Mouse (Mus musculus) gastrocnemius, adult 18-20 months (tissue): ENCODE results near the gene Asb2. TPM values are rescaled to one million over a fixed set of nuclear protein-coding genes. Genes with fewer than 3 reads are reported as not detected.

ENCODE experiments used
- DNase-seq: peaks from one replicate; pipeline ENCODE4 v3.0.0; 2021; ENCODE audit warnings: low spot score
- total RNA-seq, 2 experiments: library from RNA; stranded (reverse); gene quantifications; 2 replicates each; pipeline ENCODE4 v1.2.3; 2021

Gene Asb2
- total RNA-seq, 2 experiments from 2014 or later: 852 to 871 TPM

DNA sequence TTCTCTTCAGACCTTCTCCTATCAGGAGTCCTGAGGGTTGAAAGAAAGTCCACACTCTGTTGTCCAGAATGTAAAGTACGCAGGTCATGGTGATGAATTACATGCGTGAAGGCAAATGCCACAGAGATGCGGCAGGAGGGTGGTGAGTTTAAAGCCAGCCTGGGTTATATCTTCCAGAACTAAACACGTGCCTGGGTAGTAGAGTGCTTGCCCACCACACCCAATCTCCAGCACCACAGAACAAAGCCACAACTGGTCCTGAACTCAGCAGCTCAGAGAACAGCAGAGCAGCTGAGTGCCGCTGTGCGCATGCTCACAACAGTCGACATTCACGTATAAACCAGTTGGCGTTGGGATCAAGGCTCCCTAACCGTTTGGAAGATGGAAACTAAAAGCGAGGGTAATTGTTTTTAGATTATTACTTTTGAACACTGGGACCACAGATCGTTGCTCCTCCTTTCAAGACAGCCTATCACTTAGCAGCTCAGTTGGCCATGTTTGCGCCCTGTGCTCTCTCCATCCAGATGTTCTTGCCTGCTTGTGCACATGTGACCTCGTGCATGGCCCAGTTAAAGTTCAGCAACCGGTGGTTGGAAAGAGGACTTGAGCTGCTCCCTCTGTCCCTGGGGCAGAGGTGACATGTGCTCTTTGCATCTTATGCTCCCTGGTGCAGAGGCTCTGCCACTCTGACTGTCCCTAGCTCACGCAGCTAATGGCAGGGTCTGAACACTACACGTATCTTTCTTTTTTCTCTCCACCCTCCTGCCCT, 5.9 kb upstream of the Asb2 start:
- peak; percentile 62 for DNase-seq

DNA sequence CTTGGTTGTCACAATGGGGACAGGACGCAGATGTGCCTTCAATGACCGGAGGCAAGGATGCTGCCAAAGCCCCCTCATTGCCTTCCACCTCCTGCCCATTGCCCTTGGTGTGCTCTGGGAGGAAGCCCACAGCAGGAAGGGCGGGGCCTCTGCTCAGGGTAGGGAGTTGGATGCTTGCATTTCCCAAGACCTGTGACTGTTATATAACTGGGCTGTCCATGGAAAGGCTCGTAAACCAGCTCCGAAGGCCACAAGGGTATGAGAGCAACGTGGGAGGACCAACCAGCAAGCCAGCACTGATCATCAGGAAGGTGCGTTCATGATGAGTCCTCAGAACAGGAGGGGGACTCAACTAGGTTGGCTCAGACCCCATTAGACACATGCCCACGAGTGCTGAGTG, 5.0 kb upstream of the Asb2 start:
- DNase-seq: peak; percentile 64

DNA sequence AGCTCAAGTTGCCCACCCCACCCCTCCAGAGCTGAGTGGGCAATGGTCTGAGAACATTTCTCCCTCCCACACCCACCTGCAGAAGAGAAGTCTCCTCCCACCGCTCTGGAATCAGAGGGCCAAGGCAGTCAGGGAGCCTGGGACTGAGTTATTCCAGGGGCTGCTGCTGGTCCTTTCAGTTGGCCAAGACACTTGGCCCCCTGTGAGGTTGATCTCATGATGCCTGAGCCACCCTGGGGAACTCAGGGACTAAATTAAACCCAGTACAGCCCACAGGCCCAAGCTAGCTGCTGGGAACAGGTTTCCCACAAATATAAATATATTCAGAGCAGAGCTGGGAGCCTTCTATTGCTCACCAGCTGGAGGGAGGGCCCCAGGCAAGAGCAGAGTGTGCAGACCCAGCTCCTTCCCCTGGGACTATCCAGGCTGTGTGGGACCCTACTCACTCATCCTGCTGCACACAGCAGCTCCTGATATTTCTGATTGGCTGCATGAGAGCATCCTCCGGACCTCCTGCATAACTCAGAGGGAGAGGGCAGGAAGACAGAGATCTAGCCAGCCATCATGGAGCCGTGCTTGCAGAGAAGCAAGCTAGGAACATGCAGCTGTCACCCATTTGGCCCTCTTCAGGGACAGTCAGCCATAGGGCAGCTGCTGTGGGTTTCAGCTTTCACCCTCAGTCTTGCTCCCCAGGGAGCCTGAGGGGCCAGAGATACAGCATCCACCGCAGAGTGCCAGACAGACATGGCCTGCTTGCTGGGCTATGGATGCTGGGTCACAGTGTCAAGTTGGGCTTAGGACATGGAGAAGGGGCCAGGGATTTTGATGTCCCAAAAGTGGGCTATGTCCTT, 3.4 kb upstream of the Asb2 start:
- peak; percentile 84 for DNase-seq

DNA sequence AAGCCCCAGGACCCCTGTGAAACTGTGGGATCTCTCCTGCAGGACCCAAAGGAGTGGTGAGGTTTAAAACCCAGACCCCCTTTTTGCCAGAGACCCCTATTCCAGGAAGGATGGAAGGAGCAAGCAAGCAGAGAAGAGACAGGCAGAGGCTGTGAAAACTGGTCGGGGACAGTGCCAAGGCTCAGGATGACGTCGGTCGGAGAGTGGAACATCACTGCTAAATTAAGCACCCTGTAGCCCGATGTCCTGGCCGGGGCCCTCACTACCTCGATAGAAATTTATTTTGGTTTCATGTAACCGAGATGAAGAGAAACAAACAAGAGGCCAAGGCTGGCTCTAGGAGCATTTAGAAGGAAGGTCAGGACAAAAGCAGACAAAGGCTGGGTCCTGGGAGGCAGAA, 2.4 kb upstream of the Asb2 start:
- peak; percentile 91 for DNase-seq

DNA sequence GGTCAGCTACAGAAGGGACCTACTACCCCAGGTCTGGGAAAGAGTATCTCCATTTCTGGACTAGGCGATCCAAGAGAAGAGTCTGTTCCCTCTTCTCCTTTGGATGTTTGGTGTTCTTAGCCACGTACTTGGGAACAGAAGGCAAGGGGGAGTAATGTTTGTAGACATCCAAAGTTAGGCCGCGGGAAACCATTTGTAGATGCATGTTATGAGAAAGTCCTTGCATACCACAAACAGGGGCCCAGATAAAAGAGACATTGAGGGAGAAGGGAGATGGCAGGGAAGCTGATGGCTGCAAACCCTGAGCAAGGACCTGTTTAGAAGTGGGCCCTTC, 581 bp upstream of the Asb2 start:
- DNase-seq: no peak

DNA sequence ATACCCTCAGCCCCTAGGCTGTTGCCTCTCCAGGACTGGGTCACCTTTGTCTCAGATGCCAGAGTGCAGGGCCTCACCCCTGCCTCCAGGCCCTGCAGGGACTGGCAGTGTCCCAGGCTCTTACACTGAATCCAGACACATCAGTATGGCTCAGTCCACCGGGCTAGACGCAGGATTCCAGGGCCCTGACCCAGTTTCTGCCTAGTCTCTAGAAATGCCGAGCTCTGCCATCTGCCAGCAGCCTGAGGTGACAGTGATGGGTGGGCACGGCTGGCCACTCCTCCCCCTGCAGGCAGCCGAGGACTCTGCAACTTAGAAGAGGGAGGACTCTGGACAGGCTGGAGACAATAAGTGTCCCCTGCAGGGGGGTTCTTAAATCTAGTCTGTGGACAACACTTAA, 2.3 kb downstream of the Asb2 start:
- peak; percentile 88 for DNase-seq

DNA sequence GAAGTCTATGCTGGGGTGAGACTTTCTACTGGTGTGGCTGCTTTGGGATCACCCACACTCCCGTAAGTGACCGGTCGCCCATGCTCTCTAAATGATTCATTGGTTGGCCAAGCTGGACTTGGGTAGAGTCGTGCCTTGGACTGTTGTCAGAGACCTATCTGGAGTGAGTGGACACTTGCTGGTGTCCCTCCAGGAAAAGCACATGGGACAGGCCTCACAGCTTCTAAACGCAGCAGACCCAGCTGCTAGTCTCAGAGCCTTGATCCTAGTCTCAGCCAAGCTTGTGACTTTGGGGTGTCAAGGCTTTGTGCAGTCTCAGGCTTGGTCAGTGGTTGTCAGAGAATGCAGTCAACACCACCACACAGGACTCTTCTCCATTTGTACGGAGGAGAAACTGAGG, 3.1 kb downstream of the Asb2 start:
- DNase-seq: peak; percentile 72

DNA sequence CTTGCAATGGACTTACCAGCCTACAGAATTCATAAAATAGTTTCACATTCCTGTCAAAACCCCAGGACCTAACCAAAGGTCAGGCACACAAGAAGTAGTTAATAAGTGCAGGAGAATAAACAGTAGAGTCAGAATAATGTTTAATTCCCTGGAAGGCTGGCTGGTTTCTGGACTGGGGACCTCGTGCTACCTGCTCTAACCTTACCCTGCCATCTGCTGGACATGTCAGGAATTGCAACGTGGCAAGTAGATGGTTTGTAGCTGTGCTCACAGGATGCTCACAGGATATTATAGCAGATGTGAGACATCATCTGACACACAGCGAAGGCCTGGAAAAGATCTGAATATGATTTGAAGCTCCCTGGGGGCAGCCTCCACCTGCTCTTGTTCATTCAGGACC, 7.3 kb downstream of the Asb2 start:
- peak; percentile 85 for DNase-seq

DNA sequence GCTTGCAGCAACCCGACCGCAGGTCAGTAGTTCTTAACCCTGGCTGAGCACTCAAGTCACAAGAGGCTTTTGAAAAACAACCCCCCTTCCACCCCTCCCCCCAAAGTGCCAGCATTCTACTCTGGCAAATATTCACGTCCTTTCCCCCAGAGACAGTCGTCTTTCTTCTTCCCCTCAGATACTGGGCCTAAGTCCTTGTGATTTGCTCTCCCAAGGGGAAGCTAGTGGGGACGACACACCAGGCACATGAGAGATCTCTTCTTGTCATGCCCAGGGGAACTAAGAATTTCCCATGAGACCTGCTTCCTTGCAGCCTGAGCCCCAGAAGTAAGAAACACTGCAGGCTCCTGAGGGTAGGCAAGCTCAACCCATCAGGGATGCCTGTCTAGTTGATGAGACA, 8.4 kb downstream of the Asb2 start:
- no peak for DNase-seq

DNA sequence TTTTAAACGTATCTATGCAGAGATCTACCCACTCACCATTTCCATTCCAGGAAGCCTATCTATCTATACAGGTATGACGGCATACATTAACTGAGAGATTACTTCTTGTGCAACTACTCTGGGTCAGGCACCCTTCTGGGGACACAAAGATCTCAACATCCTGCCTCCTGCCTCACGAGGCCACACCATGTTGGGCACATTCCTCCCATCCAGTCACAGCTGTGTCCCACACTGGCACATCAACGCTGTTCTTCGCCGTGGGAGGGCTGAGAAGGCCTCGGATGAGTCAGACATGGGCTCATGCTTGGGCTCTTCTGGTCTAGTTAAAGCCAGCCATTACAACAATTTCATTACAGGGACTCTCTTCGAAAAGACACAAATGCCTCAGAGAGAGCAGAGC, 8.9 kb downstream of the Asb2 start:
- DNase-seq: no peak

DNA sequence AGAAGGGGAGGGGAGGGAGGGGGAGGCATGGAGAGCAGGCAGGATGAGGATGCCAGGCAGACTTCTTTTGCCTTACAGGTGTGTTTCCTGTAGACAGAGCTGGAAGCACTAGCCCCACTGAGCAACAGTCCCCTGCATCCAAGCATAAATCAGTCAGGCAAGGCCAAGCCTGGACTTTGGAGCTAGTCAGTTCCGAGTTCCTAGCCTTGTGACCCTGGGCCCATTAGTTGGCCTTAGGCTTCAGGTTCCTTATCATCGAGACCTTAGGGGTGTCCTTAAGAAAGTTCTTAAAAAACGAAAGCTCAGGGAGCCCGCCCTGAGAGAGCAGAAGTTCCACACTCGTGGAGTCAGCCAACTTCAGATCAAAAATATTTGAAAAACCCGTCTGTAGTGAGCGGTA, 10.9 kb downstream of the Asb2 start:
- DNase-seq: no peak

DNA sequence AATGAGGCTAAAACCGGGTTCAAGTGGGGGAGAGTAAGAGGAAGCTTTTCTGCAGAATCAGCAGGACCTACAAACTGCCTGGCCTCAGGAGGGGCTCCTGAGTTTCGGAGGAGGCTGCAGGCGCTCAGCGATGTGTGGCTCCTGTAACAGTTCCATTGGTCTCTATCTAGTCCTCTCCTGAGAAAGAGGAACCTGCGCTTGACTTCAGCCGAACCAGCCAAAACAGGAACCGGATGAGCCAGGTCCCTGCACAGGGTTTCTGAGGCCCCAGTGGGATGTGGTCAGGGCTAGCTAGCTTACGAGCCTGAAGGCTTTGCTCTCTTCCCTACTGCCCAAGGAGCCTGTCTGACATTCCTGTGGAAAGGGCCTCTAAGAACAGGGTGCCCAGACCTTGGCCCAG, 12.3 kb downstream of the Asb2 start:
- DNase-seq: no peak

DNA sequence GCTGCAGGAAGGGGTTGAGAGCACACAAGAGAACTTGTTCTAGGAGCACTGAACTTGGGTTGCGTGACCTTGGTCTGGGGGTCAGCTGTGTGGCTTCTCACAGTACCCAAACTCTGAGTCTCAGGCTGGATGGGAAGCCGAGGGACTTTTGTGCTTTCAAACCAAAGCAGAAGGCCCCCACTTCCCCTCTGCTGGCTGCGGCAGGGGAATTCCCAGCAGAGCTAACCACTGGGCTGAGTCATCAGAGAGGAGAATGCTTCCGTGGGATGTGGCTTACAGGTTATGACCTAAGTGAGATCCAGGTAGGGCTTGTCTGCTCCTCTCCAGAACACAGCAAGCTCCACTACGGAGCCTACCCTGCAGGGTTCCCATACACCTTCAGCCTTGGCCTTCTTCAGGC, 14.6 kb downstream of the Asb2 start:
- no peak for DNase-seq

DNA sequence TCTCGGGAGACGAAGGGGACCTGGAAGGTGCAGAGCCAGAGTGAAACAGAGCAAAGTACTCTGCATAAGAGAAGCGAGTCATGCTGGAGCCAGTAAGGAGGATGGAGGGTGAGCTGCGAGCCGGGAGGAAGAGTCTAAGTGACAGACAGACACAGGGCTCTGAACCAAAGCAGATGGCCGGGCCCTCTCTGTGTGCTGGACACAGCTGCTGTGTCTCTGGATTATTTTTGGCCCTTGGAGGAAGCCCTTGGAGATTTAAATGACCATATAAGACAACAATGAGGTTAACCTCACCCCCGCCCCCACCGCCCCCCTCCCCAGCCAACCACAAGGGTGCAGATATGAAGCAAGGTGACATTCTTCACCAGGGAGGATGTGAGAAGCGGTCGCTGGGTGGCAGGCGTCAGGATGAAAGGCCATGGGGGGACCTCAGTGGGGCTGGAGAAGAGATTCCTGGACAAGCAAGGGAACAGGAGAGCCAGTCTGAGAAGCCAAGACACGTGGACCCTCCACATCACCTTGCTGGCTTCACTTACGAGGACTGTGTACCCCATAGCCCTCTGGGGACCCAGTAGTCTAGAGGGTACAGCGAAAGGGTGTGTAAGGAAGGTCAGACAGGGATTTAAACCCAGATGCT, 17.5 kb downstream of the Asb2 start:
- no peak for DNase-seq

DNA sequence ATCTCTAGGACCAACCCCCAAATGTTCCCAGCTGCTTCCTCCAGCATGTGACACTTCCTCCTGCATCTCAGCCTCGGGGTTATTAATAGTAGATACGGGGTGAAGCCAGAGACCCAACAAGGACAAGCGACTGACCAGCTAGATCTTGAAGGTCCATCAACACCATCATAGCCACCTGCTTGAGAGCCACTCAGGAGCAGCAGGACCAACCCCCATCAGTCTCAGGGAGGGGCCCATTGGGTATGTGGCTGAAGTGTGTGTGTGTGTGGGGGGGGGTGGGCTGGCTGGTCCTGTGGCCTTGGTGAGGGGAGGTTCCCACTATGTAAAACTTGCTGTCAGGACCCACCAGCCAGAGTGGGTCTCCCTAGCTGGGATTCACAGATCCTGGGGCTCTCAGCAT, 19.0 kb downstream of the Asb2 start:
- DNase-seq: no peak

DNA sequence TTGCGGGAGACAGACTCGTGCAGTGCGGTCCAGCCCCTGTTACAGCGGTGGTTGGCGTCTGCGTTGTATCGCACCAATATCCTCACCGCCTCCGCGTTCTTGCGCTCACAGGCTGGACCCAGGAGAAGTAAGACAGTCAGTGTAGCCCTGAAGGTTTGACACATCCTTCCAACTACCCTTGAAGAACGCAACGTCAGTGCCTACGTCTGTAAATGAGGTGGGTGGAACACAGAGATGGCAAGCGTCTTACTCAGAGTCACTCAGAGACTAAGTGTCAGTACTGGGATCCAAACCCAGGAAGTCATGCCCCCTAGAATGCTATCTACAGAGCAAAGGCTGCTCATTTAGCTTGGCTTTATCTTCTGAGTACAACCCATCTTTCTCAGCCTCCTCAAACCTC, 22.4 kb downstream of the Asb2 start:
- DNase-seq: no peak

DNA sequence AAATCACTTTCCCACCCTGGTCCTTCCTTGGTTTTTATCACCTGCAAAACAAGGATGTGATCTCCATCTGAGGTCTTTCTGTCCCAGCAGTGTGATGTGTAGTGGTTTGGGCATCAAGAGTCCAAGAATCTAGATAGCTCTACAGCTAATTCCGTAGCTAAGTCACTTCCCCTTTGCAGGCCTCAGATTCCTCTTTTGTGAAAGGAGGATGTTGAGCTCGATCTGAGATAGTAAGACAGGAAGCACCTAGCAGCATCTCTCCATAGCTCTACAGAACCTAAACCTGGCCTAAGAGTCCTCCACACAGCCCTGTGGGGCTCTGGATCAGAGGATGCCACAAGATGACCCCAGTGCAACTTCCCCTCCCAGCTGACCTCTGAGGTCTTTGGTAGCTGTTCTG, 22.9 kb downstream of the Asb2 start:
- no peak for DNase-seq

DNA sequence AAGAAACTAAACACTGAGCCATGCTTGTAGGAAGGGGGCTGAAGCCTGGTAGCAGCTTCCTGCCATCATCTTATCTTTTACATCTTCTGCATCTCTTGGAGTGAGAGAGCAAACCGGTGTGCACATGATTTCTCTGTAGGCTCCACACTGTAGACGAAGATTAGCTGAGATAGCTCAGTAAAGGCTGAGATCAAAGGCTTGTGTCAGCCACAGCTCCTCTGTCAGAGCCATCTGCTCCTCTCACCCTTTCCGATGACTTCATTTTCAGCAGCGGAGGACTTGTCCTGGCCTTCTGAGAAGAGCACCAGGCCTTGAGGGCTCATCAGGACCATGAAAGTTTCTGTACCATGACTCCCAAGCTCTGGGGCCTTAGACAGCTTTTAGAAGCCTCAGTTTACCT, 24.3 kb downstream of the Asb2 start:
- no peak for DNase-seq

DNA sequence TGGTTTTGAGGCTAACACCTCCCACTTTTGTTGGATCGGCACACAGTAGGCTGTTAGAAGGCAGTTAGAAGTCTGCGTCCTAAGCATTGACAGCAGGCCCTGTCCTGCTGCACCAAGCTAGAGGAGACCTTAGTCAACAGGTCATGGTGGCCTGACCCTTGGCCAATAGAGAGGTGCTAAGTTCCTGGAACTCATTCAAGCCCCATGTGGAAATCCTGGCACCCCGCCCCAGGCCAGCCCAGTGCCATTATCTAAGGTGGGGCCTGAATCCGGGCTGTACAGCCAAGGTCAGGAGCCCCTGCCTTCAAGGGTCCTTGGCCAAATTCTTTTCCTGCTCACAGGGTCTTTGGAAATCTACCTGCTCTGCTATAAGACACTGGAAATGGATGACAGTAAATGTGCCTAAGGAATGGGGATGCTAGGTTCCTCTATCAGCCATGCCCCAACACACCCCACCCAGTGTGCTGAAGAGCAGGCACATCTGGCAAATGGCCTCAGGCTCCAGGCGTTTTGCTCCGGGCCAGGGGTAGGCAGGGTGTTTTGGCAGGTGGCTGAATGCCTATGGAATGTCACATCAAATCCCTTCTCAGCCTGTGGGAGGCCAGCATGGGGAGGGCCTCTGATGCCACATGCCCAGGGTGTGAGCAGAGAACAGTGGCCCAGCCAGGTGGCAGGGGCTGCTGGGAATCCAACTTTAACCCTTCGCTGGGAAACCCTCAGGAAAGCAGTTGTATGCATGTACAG, 27.2 kb downstream of the Asb2 start:
- no peak for DNase-seq

DNA sequence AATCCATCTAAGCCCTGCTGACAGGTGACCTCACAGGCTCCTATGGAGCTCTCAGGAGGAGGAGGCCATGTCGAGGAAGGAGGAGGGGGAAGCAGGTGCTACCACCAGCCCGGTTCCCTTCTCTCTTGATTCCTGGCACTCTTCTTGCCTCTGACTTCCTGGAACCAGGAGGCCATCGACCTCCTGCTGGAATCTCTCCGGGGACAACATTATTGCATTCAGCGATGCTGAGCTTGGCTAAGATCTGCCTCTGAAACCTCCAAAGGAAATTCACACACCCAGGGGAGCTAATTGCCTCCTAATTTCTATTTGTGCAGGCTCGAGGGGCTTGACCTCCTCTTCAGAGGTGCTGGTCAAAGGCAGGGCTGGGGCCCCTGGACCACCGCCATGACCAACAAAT, 28.7 kb downstream of the Asb2 start:
- no peak for DNase-seq

DNA sequence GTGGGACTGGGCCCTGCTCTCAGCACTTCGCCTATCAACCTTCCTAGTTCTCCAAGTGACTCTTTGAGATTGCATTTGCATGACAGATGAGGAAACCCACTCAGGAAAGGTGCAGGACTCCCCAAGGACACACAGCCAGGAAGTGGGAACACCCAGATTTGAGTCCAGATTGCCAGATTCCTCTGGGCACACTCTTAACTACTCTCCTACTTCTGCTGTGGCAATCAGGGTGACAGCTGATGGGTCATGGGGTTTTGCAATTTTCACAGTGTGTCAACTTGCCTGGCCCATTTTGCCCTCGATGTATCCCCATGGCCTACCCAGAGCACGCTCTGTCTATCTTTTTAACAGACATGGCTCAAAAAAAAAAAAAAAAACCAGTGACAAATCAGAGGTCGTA, 29.2 kb downstream of the Asb2 start:
- DNase-seq: no peak
